Comparison of ENCODE assay signal across 9 mouse cellular contexts in the genomic region with DNA sequence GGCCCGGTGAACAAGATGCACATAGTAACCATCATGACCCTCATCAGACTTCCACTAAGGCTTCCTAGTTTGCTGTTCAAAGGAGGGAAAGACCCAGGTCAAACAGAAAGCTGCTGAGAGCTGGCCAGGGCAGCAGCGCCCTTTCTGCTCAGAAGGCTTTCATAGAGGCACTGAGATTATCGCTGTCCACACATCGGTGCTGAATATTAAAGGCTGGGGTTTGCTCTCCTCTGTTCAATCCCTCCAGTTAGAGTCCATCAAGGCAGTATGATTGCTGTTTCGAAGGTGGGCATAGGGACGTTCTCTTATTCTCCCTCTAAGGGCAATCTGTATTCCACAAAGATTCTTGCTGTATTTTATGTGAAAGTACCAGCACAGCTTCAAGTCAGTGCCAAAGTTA. TPM values are rescaled to one million over a fixed set of nuclear protein-coding genes. Genes with fewer than 3 reads are reported as not detected.
DNase-seq lines count a peak whose midpoint lies in the region; ATAC-seq and TF ChIP-seq lines count a peak whose summit lies in the region.
"Had no signal": no experiment of that assay in that cellular context is flagged by ENCODE, and none has a peak within 500 bp of the region (broad histone marks: within the 10 kb centered on the region; RNA-seq: fewer than 3 reads in every experiment).

No protein-coding gene starts in this region.

- peak; percentile 69 for DNase-seq in intestine, embryonic 14.5 days (ENCODE audit: low spot score)
- DNase-seq in NIH3T3 (ENCODE audit: low read depth), result peak; percentile 45
- DNase-seq in embryonic facial prominence, embryonic 11.5 days (ENCODE audit: low spot score), result peak; percentile 84
- DNase-seq in midbrain, postnatal 0 days (ENCODE audit: low spot score), result peak; percentile 17
- DNase-seq in thymus, postnatal 10 days (ENCODE audit: low spot score in 2 of 2), result no peak
- no peak for DNase-seq in ovary, postnatal 36 days (ENCODE audit: low spot score)
- DNase-seq in frontal cortex, postnatal 36 days (ENCODE audit: low spot score in 2 of 2), result no peak

- H3K9ac ChIP-seq in intestine, embryonic 14.5 days (ENCODE audit: low read length), result no peak overlapping the region
- no peak overlapping the region for H3K9ac ChIP-seq in intestine, postnatal 0 days (ENCODE audit: low read depth, low read length)
- no peak overlapping the region for H3K9ac ChIP-seq in embryonic facial prominence, embryonic 11.5 days (replicated peaks; ENCODE audit: low read length)
- no peak overlapping the region for H3K9ac ChIP-seq in midbrain, postnatal 0 days (replicated peaks; ENCODE audit: low read length, poor library complexity, severe bottlenecking)

- no peaks in the 10 kb centered on the region for H3K36me3 ChIP-seq in intestine, embryonic 14.5 days (ENCODE audit: control insufficient read depth, insufficient read depth, low read length)
- no peaks in the 10 kb centered on the region for H3K36me3 ChIP-seq in intestine, postnatal 0 days (ENCODE audit: control insufficient read depth, insufficient read depth)
- no peaks in the 10 kb centered on the region for H3K36me3 ChIP-seq in embryonic facial prominence, embryonic 11.5 days (replicated peaks; ENCODE audit: control insufficient read depth, insufficient read depth, low read depth, low read length)
- H3K36me3 ChIP-seq in midbrain, postnatal 0 days (ENCODE audit: insufficient read depth, low read length), result no peaks in the 10 kb centered on the region

- H3K4me1 ChIP-seq in intestine, embryonic 14.5 days (replicated peaks; ENCODE audit: control insufficient read depth, insufficient read depth, low read length), result no peaks in the 10 kb centered on the region
- H3K4me1 ChIP-seq in intestine, postnatal 0 days (replicated peaks; ENCODE audit: control insufficient read depth, insufficient read depth, low read length), result no peaks in the 10 kb centered on the region
- no peaks in the 10 kb centered on the region for H3K4me1 ChIP-seq in embryonic facial prominence, embryonic 11.5 days (ENCODE audit: control insufficient read depth, insufficient read depth, low read length)
- no peaks in the 10 kb centered on the region for H3K4me1 ChIP-seq in midbrain, postnatal 0 days (ENCODE audit: insufficient read depth, low read length)

- ATAC-seq in intestine, embryonic 14.5 days (replicated peaks; ENCODE audit: low FRiP score, low TSS enrichment, low read depth), result no peak
- ATAC-seq in intestine, postnatal 0 days, result no peak
- ATAC-seq in embryonic facial prominence, embryonic 11.5 days (replicated peaks; ENCODE audit: insufficient number of reproducible peaks, low FRiP score, low TSS enrichment, low read depth), result no peak
- no peak for ATAC-seq in midbrain, postnatal 0 days (ENCODE audit: low FRiP score)

- H3K4me2 ChIP-seq in intestine, embryonic 14.5 days (ENCODE audit: low read length), result no peak overlapping the region
- no peak overlapping the region for H3K4me2 ChIP-seq in intestine, postnatal 0 days (replicated peaks; ENCODE audit: low read depth)
- H3K4me2 ChIP-seq in embryonic facial prominence, embryonic 11.5 days (ENCODE audit: low read depth, low read length), result no peak overlapping the region
- H3K4me2 ChIP-seq in midbrain, postnatal 0 days (ENCODE audit: low read depth, low read length, poor library complexity, severe bottlenecking), result peak overlapping the region; percentile 15; the same call in 1 of the 2 replicates
- H3K4me2 ChIP-seq: heart, embryonic 11.5 days had no signal

- H3K4me3 ChIP-seq in intestine, embryonic 14.5 days (ENCODE audit: low read depth, low read length), result no peak overlapping the region
- H3K4me3 ChIP-seq in intestine, postnatal 0 days (ENCODE audit: low read depth, low read length), result no peak overlapping the region
- H3K4me3 ChIP-seq in embryonic facial prominence, embryonic 11.5 days (ENCODE audit: low read depth, low read length), result no peak overlapping the region
- no peak overlapping the region for H3K4me3 ChIP-seq in midbrain, postnatal 0 days (ENCODE audit: low read depth, low read length)

- peaks cover 31% of the 10 kb centered on the region for H3K27me3 ChIP-seq in intestine, embryonic 14.5 days (replicated peaks; ENCODE audit: control insufficient read depth, insufficient read depth, low read length)
- peaks cover 5% of the 10 kb centered on the region; the same call in 1 of the 2 replicates for H3K27me3 ChIP-seq in intestine, postnatal 0 days (replicated peaks; ENCODE audit: control insufficient read depth, insufficient read depth, low read length)
- H3K27me3 ChIP-seq in embryonic facial prominence, embryonic 11.5 days (ENCODE audit: control insufficient read depth, insufficient read depth, low read length), result peaks cover 4% of the 10 kb centered on the region; the same call in 1 of the 2 replicates
- no peaks in the 10 kb centered on the region for H3K27me3 ChIP-seq in midbrain, postnatal 0 days (ENCODE audit: insufficient read depth, low read length)

- TF ChIP-seq CTCF in intestine, postnatal 0 days (IDR thresholded peaks at IDR 0.05; ENCODE audit: low read depth), result no peak
- TF ChIP-seq CTCF in midbrain, postnatal 0 days (IDR thresholded peaks at IDR 0.05), result no peak

- H3K27ac ChIP-seq in intestine, embryonic 14.5 days (ENCODE audit: low read depth), result no peak overlapping the region
- no peak overlapping the region for H3K27ac ChIP-seq in intestine, postnatal 0 days (ENCODE audit: low read depth, low read length)
- no peak overlapping the region for H3K27ac ChIP-seq in embryonic facial prominence, embryonic 11.5 days (replicated peaks; ENCODE audit: low read depth, low read length)
- H3K27ac ChIP-seq in midbrain, postnatal 0 days (ENCODE audit: low read depth, low read length), result no peak overlapping the region

- H3K9me3 ChIP-seq in intestine, embryonic 14.5 days (ENCODE audit: control insufficient read depth, low read length), result no peaks in the 10 kb centered on the region
- H3K9me3 ChIP-seq in intestine, postnatal 0 days (ENCODE audit: control insufficient read depth), result no peaks in the 10 kb centered on the region
- no peaks in the 10 kb centered on the region for H3K9me3 ChIP-seq in embryonic facial prominence, embryonic 11.5 days (replicated peaks; ENCODE audit: control insufficient read depth, low read length)
- H3K9me3 ChIP-seq in midbrain, postnatal 0 days (ENCODE audit: low read length), result no peaks in the 10 kb centered on the region

- 18% methylated on average over 6 of the region's 6 CpGs for WGBS in intestine, embryonic 14.5 days
- 26% methylated on average over 6 of the region's 6 CpGs for WGBS in intestine, postnatal 0 days
- 19% methylated on average over 6 of the region's 6 CpGs for WGBS in embryonic facial prominence, embryonic 11.5 days
- 25% methylated on average over 6 of the region's 6 CpGs for WGBS in midbrain, postnatal 0 days

RNA-seq across cellular contexts. Expression of gene Pcsk1, which starts 1.0 kb away (rescaled TPM):
- polyA plus RNA-seq in intestine, embryonic 14.5 days (2014; fragmentation: Nextera tagmentation; extraction: Ambion mirVana), result 1.1 and 1.8 TPM in 2 replicates
- polyA plus RNA-seq in intestine, postnatal 0 days (2015; fragmentation: Nextera tagmentation; extraction: Ambion mirVana), result 1.5 and 1.6 TPM in 2 replicates
- polyA plus RNA-seq in embryonic facial prominence, embryonic 11.5 days (2014; fragmentation: Nextera tagmentation; extraction: Ambion mirVana), result 0.38 and 0.50 TPM in 2 replicates
- total RNA-seq in midbrain, postnatal 0 days (2014; rRNA removed), result 4.2 and 5.6 TPM in 2 replicates
- 3.3 and 3.5 TPM in 2 replicates for polyA plus RNA-seq in midbrain, postnatal 0 days (2015; fragmentation: Nextera tagmentation; extraction: Ambion mirVana)

Comparison
In these comparisons a context has a peak if more than half of its experiments do, and no peak if none do; other contexts are left out.
1. DNase-seq: peak in intestine, embryonic 14.5 days (single experiment), NIH3T3 (single experiment), embryonic facial prominence, embryonic 11.5 days (single experiment) and midbrain, postnatal 0 days (single experiment); none in thymus, postnatal 10 days (0 of 2), ovary, postnatal 36 days (single experiment) and frontal cortex, postnatal 36 days (0 of 2).